Mouse (Mus musculus): ENCODE data around the gene Osr1. TPM values are rescaled to one million over a fixed set of nuclear protein-coding genes. Genes with fewer than 3 reads are reported as not detected.
A peak's percentile ranks its signal among the peaks of the same experiment; 100 is the strongest.

Gene Osr1
- polyA plus RNA-seq (2014; fragmentation: Nextera tagmentation; extraction: Ambion mirVana) = 15.6 and 16.5 TPM in 2 replicates

GRCm38 (mm10) chr12:9569971-9570370 lies at the start of gene Osr1:
Osr1 (plus strand) TSS chr12:9570116.
- Histone ChIP-seq H3K4me3 (ENCODE audit: low read depth, low read length) (peak within 1 kb of the TSS; percentile 18), H3K4me2 (peak within 1 kb of the TSS; percentile 42), H3K36me3 (ENCODE audit: control insufficient read depth, insufficient read depth, low read length) (no peaks in the 10 kb centered on the region), H3K27ac (ENCODE audit: low read depth, low read length) (no peak within 1 kb of the TSS), H3K27me3 (ENCODE audit: control insufficient read depth, insufficient read depth, low read length) (peaks cover 48% of the 10 kb centered on the region), H3K4me1 (ENCODE audit: control insufficient read depth, insufficient read depth, low read length) (peaks cover 4% of the 10 kb centered on the region; the same call in 1 of the 2 replicates), H3K9me3 (ENCODE audit: control insufficient read depth, low read length) (no peaks in the 10 kb centered on the region), H3K9ac (ENCODE audit: low read length) (no peak within 1 kb of the TSS)
- no peak for ATAC-seq (ENCODE audit: low FRiP score)
- WGBS = under 1% methylated on average over 15 of the region's 15 CpGs
- DNase-seq (ENCODE audit: low spot score, missing footprints) = peak; percentile 95

- Histone ChIP-seq H3K27me3 (ENCODE audit: control insufficient read depth, insufficient read depth, low read length) (no peaks in the 10 kb centered on the region), H3K36me3 (ENCODE audit: control insufficient read depth, insufficient read depth, low read length) (no peaks in the 10 kb centered on the region), H3K4me1 (ENCODE audit: control insufficient read depth, insufficient read depth, low read length) (no peaks in the 10 kb centered on the region), H3K27ac (ENCODE audit: low read depth, low read length) (no peak overlapping the region), H3K4me2 (no peak overlapping the region), H3K9me3 (ENCODE audit: control insufficient read depth, low read length) (no peaks in the 10 kb centered on the region), H3K4me3 (ENCODE audit: low read depth, low read length) (no peak overlapping the region), H3K9ac (ENCODE audit: low read length) (no peak overlapping the region)
- no peak for DNase-seq (ENCODE audit: low spot score, missing footprints)
- ATAC-seq (ENCODE audit: low FRiP score) = no peak
- WGBS = 95% methylated on average over 2 of the region's 2 CpGs
Observed at GRCm38 (mm10) chr12:9550328-9550727, 19.6 kb upstream of the Osr1 start.

DNA sequence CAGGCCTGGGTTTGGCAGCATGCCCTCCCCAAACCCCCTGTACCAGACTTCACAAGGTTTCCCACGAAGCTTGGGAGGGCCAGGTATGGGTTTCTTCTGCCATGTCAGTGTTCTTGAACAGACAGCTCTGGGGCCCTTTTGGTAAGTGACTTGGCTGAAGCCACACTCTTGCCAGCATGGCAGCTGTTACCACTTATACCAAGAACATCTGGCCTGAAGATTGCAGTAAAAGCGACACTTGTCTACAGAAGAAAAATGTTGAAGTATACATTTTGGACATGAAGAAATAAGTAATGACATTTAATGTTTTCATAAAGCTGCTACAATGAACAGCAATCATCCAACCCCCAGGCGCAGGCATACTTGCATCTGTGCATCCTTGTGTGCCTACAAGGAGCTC lies 5.0 kb upstream of the Osr1 start:
- ATAC-seq (ENCODE audit: low FRiP score) (no peak), DNase-seq (ENCODE audit: low spot score, missing footprints) (no peak)
- Histone ChIP-seq H3K9ac (ENCODE audit: low read length) (no peak overlapping the region), H3K36me3 (ENCODE audit: control insufficient read depth, insufficient read depth, low read length) (no peaks in the 10 kb centered on the region), H3K9me3 (ENCODE audit: control insufficient read depth, low read length) (no peaks in the 10 kb centered on the region), H3K27me3 (ENCODE audit: control insufficient read depth, insufficient read depth, low read length) (peaks cover under 1% of the 10 kb centered on the region), H3K27ac (ENCODE audit: low read depth, low read length) (no peak overlapping the region), H3K4me2 (no peak overlapping the region), H3K4me3 (ENCODE audit: low read depth, low read length) (no peak overlapping the region), H3K4me1 (ENCODE audit: control insufficient read depth, insufficient read depth, low read length) (no peaks in the 10 kb centered on the region)
- 76% methylated on average over 3 of the region's 3 CpGs for WGBS

GRCm38 (mm10) chr12:9570496-9570995 lies 630 bp downstream of the Osr1 start:
- Histone ChIP-seq H3K4me2 (peak overlapping the region; percentile 42), H3K27me3 (ENCODE audit: control insufficient read depth, insufficient read depth, low read length) (peaks cover 54% of the 10 kb centered on the region), H3K36me3 (ENCODE audit: control insufficient read depth, insufficient read depth, low read length) (no peaks in the 10 kb centered on the region), H3K9me3 (ENCODE audit: control insufficient read depth, low read length) (no peaks in the 10 kb centered on the region), H3K4me3 (ENCODE audit: low read depth, low read length) (peak overlapping the region; percentile 18), H3K9ac (ENCODE audit: low read length) (no peak overlapping the region), H3K27ac (ENCODE audit: low read depth, low read length) (no peak overlapping the region), H3K4me1 (ENCODE audit: control insufficient read depth, insufficient read depth, low read length) (peaks cover 4% of the 10 kb centered on the region; the same call in 1 of the 2 replicates)
- WGBS = under 1% methylated on average over 17 of the region's 17 CpGs
- DNase-seq (ENCODE audit: low spot score, missing footprints) (peak; percentile 94), ATAC-seq (ENCODE audit: low FRiP score) (no peak)

DNA sequence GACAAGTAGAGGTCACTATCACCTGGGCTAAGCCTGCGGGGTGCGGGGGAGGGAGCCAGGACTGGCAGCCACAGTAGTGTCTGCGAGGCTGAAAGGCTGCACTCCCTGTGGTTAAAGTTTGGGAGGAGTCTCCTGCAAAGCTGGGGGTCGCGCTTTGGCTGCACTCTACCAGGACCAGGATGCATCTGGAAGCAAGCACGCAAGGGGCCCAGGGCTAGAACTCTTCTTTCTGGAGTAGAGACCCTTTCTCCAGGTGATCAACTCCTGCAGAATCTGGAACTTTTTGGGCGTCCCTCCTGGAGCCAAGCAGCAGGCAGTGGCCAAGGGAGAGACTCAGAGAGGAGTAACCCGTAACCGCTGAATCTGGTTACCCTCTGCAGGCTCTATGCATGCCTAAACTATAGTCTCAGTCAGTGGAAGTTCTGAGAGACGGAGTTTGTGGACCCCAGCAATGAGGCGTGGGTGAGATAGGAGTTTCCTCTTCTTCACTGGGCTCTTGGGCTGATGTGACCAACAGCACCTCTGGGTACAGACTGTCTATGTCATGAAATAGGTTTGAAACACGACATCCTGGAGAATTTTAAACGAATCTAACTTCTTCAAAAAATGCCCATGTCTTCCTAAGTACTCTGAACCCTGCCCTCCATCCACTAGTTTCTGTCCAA lies 1.5 kb downstream of the Osr1 start:
- no peaks in the 10 kb centered on the region for H3K36me3 ChIP-seq (ENCODE audit: control insufficient read depth, insufficient read depth, low read length)
- H3K27me3 ChIP-seq (ENCODE audit: control insufficient read depth, insufficient read depth, low read length) = peaks cover 63% of the 10 kb centered on the region
- ATAC-seq (ENCODE audit: low FRiP score) (no peak), DNase-seq (ENCODE audit: low spot score, missing footprints) (peak; percentile 91)
- H3K4me3 ChIP-seq (ENCODE audit: low read depth, low read length) = no peak overlapping the region
- no peak overlapping the region for H3K9ac ChIP-seq (ENCODE audit: low read length)
- H3K27ac ChIP-seq (ENCODE audit: low read depth, low read length) = no peak overlapping the region
- H3K9me3 ChIP-seq (ENCODE audit: control insufficient read depth, low read length) = no peaks in the 10 kb centered on the region
- H3K4me2 ChIP-seq = no peak overlapping the region
- WGBS = under 1% methylated on average over 13 of the region's 13 CpGs
- peaks cover 4% of the 10 kb centered on the region; the same call in 1 of the 2 replicates for H3K4me1 ChIP-seq (ENCODE audit: control insufficient read depth, insufficient read depth, low read length)

DNA sequence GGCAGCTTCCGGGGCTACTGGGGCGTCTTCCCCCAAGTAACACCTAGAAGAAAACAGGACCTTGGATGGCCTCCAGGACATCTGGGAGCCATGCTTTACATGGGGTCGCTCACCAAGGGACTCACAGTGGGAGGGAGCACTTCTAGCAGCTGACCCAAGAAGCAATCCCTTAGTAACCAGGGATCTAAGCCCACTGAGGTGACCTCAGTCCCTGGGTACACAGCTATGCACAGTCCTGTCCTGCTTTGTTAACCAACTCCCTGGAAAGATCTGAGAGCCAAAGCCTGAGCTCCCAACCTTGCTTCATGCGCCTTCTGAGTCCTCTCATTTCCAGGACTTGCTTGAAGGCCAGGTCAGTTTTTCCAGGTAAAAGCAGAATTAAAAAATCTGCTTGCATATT lies 2.1 kb downstream of the Osr1 start:
- ATAC-seq (ENCODE audit: low FRiP score) = no peak
- H3K27me3 ChIP-seq (ENCODE audit: control insufficient read depth, insufficient read depth, low read length) = peaks cover 69% of the 10 kb centered on the region
- no peak overlapping the region for H3K4me2 ChIP-seq
- no peak overlapping the region for H3K9ac ChIP-seq (ENCODE audit: low read length)
- H3K9me3 ChIP-seq (ENCODE audit: control insufficient read depth, low read length) = no peaks in the 10 kb centered on the region
- DNase-seq (ENCODE audit: low spot score, missing footprints) = peak; percentile 84
- no peak overlapping the region for H3K4me3 ChIP-seq (ENCODE audit: low read depth, low read length)
- WGBS = 7% methylated on average over 4 of the region's 4 CpGs
- H3K36me3 ChIP-seq (ENCODE audit: control insufficient read depth, insufficient read depth, low read length) = no peaks in the 10 kb centered on the region
- peaks cover 4% of the 10 kb centered on the region; the same call in 1 of the 2 replicates for H3K4me1 ChIP-seq (ENCODE audit: control insufficient read depth, insufficient read depth, low read length)
- H3K27ac ChIP-seq (ENCODE audit: low read depth, low read length) = no peak overlapping the region

DNA sequence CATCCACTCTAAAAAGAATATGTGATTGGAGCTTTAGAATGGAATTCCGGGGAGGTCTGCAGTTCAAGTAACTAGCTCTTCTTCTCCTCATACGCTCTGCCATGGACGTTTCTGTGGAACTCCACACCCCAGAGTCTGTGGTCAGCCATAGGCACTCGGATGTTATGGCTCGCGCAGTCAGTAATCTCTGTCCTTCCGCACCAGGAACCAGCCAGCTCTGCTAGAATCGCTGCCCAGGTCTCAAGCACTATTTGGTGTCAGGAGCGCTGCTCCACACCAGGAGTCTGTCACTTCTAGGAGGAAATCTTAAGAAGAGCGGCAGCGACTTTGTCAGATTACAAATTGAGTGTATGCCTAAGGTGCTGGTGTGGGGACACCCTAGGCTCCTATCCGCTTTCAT lies 3.8 kb downstream of the Osr1 start:
- Histone ChIP-seq H3K27me3 (ENCODE audit: control insufficient read depth, insufficient read depth, low read length) (peaks cover 85% of the 10 kb centered on the region), H3K9me3 (ENCODE audit: control insufficient read depth, low read length) (no peaks in the 10 kb centered on the region), H3K4me1 (ENCODE audit: control insufficient read depth, insufficient read depth, low read length) (peaks cover 4% of the 10 kb centered on the region; the same call in 1 of the 2 replicates), H3K4me2 (peak overlapping the region; percentile 65; the same call in 1 of the 2 replicates), H3K36me3 (ENCODE audit: control insufficient read depth, insufficient read depth, low read length) (no peaks in the 10 kb centered on the region), H3K4me3 (ENCODE audit: low read depth, low read length) (peak overlapping the region; percentile 33; the same call in 1 of the 2 replicates), H3K9ac (ENCODE audit: low read length) (no peak overlapping the region), H3K27ac (ENCODE audit: low read depth, low read length) (no peak overlapping the region)
- DNase-seq (ENCODE audit: low spot score, missing footprints) (peak; percentile 96), ATAC-seq (ENCODE audit: low FRiP score) (peak; percentile 7; the same call in 1 of the 2 replicates)
- 1% methylated on average over 12 of the region's 12 CpGs for WGBS

DNA sequence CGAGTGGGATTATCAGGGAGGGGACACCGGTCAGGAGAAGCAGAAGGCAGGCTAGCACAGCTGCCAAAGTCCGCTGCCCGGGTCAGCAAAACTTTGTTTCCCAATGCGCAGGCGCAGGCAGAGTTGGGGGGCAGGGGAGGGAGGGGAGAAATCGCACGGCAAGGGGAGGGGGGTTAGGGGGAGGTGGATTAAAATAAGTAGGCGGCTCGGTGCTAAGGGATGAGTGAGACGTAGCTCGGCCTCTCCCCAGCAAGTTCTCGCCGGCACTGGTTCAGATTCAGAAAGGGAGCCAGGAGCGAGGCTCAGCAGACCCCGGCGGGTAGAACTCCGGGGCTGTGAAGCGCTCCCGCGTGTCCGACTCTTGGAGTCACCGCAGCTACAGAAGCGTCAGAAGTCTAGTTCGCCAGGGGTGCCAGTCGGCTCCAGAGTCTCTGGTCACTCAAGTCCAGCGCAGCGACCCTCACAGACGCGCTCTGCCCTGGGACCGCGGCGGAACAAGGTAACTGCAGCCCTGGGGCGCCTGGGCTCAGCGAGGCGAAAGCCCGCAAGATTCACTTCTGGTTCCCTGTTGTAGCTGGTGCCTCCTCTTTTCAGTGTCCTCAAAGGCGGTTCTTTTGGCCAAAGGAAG lies 4.4 kb downstream of the Osr1 start:
- Histone ChIP-seq H3K27ac (ENCODE audit: low read depth, low read length) (no peak overlapping the region), H3K9me3 (ENCODE audit: control insufficient read depth, low read length) (no peaks in the 10 kb centered on the region), H3K36me3 (ENCODE audit: control insufficient read depth, insufficient read depth, low read length) (no peaks in the 10 kb centered on the region), H3K9ac (ENCODE audit: low read length) (peak overlapping the region; percentile 41; the same call in 1 of the 2 replicates), H3K4me3 (ENCODE audit: low read depth, low read length) (peak overlapping the region; percentile 33), H3K27me3 (ENCODE audit: control insufficient read depth, insufficient read depth, low read length) (peaks cover 92% of the 10 kb centered on the region), H3K4me2 (peak overlapping the region; percentile 65), H3K4me1 (ENCODE audit: control insufficient read depth, insufficient read depth, low read length) (peaks cover 4% of the 10 kb centered on the region; the same call in 1 of the 2 replicates)
- DNase-seq (ENCODE audit: low spot score, missing footprints) = peak; percentile 97
- WGBS = under 1% methylated on average over 38 of the region's 38 CpGs
- ATAC-seq (ENCODE audit: low FRiP score) = peak; percentile 77

Measured in midbrain, embryonic 11.5 days (tissue).